Mouse (Mus musculus): ENCODE measurements around the gene Rgs6. TPM values are rescaled to one million over a fixed set of nuclear protein-coding genes. Genes with fewer than 3 reads are reported as not detected.

The Rgs6 gene
- total RNA-seq, 2 experiments from 2014 or later: 12.6 to 13.8 TPM

DNA sequence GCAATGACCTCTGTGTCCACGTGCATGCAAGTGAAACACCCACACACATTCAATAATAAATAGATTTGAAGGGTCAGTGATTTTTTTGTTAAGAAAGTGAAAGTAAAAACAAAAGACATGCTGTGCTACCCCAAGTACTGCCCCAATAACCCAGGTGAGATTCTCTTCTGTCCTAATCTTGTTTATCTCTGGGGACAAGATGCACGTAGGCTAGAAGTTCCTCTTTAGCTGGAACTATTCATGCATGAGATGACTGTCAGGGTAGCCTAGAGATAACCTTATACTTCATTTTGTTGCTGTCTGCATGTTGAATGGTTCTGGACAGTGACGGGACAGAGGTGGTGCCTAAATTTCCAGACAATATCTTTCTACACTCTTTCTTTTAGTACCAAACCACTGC, 155.9 kb downstream of the Rgs6 start:
- no peak for DNase-seq (ENCODE audit: low spot score)
- intact Hi-C loops (cut with DNase I): no loop called here

DNA sequence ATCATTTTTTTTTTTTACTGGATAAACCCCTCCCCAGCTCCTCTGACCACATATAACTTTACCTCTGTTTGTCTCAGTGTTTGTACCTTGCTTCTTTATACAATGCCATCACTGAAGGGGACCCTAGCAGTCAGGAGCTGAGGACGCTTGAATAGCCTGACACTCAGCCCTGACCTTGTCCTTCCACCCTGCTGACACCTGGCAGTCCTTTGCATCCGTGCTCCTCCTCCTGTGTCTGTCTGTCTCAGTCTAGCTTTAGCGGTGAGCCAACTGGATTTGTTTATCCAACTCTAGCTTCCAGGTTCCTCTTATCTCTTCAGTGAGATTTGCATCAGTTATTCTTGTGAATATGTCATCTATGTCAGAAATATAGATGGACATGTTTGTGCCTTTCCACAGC, 156.7 kb downstream of the Rgs6 start:
- no peak for DNase-seq (ENCODE audit: low spot score)

DNA sequence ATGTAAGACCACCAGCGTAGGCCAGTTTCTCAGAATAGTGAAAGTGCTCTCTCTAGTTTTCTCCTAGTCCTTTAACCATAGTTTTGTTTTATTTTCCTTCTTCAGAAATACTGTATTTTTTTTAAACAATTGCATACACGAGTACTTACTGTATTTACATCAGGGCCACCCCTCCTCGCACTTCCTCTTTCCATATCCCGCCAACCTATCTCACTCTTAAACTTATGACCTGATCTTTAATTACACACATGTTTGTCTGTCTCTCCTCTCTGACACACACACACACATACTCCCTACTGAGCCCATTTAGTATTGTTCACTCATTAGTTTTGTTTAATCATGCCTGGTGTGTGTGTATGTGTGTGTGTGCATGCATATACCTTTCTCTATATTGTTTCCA, 159.0 kb downstream of the Rgs6 start:
- no peak for DNase-seq (ENCODE audit: low spot score)
- intact Hi-C loops (cut with DNase I): no loop called here

More for the DNA sequence above, 156.7 kb downstream of the Rgs6 start:
- intact Hi-C loops (cut with DNase I): no loop called here

DNA sequence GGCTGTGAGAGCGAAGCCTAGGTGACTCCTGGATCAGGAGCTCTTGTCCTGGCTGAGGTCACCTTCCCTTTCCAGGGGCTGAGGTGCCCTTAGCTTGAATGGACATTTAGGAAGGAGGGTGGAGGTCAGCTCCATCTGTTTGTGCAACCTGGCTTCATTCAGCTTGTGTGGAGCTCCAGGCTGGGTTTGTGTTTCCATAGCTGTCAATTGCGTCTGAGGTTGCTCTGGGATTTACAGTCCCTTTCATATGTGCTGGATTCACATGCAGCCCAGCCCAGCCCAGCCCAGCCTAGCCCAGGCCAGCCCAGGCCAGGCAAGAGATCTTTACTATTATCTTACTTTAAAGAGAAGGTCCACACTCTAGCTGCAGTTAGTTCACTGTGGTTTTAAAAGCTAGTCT, 163.8 kb downstream of the Rgs6 start:
- DNase-seq (ENCODE audit: low spot score): no peak
- intact Hi-C loops (cut with DNase I): no loop called here

DNA sequence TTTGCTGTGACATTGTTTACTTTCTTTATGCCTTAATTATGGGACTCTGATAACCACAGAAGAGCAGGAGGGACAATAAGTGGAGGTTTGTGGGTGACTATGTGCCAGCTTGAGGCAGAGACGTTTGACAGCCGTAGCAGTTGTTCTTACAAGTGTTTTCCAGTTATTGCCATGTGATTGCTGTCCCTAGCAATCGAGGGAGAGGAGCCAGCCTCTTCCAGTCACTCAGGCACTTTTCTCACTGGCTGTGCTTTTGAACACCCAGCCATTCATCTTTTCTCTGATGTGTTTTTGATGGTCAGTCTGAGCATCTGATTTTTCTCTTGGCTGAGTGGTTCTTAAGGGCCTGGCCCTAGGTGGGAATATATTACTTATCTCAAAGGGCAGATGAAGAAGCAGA, 166.4 kb downstream of the Rgs6 start:
- no peak for DNase-seq (ENCODE audit: low spot score)
- intact Hi-C loops (cut with DNase I): no loop called here

DNA sequence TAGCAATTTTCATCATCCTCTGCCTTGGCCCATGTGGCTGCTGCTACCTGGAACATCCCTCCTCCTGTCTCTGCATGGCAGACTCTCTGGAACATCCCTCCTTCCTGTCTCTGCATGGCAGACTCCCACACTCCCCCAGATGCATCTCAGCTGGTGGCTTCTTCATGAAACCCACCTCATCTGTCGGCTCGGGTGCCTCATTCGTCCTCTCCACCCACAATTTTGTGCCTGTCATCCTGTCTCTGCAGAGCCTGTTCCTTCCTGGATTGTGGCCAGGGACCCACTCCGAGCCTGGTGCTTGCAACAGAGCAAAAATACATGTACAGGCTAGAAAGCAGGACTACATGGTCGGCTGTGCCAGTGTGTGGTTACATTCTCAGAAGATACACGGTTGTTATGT, 168.7 kb downstream of the Rgs6 start:
- intact Hi-C loops (cut with DNase I): no loop called here
- no peak for DNase-seq (ENCODE audit: low spot score)

DNA sequence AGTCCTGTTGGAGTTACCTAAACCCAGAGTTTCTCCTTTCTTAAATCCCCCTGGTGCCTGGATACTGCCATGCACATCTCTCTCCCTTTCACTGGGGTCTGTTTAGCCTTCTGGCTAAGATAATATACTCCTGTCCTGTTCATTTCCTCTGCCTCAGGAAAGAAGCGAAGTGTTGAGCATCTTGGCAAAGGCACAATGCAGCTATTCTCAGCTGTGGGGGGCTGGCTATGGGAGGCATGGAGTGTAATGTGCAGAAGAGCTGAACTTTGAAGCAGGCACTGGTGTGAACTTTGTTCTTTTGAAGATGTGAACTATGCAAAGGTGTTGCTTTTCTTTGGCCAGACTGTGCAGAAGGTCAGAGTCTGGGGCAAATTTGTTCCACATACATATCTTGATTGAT, 169.3 kb downstream of the Rgs6 start:
- no peak for DNase-seq (ENCODE audit: low spot score)
- intact Hi-C loops (cut with DNase I): no loop called here

DNA sequence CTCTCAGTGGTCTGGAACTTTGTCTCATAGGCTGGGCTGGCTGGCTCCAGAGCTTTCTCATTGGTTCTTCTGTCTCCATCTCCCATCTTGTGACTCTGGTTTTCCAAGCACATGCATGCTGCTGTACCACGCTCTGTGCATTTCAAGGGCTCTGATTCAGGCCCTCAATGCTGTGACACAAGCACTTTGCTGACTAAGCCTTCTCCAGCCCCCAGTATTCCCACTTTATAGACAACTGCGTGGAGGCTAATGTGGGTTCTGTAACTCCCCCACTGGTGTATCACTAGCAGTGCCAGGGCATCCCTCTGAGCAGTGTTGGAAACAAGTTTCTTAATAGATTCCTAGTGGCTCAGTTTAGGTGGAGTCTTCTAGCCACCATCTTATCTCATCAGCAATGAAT, 174.0 kb downstream of the Rgs6 start:
- intact Hi-C loops (cut with DNase I): no loop called here
- DNase-seq (ENCODE audit: low spot score): no peak

DNA sequence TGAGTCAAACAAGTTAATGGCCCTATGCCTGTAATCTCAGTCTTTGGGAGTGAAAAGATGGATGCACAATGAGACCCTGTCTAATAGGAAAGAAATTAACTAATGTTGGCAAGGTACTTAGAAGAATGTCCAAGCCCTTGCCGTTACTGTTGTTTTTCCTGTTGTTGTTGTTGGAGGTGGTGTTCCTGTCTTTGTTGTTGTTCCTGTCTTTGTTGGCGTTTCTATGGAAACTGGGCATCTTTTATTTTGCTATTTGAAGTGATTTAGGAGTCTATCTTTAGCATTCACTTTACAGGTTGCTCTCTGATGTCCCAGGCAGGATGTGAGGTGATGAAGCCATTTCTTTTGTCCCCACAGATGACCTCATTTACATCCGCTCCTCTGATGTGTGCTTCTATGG, 180.6 kb downstream of the Rgs6 start:
- intact Hi-C loops (cut with DNase I): no loop called here
- DNase-seq (ENCODE audit: low spot score): no peak

DNA sequence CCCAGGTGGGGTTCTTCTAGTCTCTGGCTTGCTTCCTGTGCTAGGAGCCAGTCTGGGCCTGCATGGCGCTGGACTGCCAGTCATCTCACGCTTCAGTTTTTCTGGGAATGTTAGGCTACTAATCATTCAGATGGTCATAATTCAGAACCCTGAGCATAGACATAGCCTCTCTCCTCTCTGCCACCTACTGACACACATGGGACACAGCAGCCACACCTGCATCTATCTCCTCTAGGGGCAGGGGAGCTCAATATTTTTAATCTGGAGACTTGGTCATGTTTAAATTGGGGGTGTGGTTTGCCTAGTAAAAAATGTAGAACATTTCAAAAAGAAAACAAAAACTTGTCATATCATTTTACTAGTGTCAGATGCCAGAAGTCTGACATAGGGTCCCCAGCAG, 184.1 kb downstream of the Rgs6 start:
- intact Hi-C loops (cut with DNase I): no loop called here
- DNase-seq (ENCODE audit: low spot score): no peak

DNA sequence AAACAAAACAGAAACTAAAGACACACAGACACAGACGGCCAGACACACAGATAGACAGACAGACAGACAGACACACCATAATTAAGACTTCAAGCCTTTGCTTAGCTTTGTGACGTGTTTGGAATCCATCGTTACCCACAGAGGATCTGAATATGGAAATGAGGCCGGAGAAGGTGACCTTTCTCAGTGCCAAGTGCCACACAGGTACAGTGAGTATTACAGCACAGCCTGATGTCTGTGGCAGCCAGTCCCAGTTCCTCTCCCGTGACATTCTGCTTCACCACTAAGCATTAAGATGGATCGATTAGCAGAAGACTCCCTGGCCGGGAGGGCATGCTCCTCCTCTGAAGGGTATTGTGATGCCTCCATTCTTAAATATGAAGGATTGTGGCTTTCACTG, 186.5 kb downstream of the Rgs6 start:
- intact Hi-C loops (cut with DNase I): no loop called here

DNA sequence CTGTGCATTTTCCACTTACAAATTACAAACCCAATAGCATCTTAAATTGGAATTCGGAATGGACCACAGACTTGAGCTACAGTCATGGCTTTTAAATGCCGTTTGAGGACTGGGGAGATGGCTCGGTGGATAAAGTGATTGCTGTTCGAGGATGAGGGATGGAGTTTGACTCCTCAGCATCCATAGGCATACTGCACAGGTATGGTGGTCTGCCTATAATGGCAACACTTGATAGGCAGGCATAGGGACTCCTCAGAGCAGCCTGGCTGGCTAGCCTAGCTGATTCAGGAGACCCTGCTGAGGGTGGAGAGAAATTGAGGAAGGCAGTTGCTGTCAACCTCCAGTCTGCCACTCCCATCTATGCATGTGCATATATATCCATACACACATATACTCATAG, 188.6 kb downstream of the Rgs6 start:
- intact Hi-C loops (cut with DNase I): no loop called here
- no peak for DNase-seq (ENCODE audit: low spot score)

More for the DNA sequence above, 186.5 kb downstream of the Rgs6 start:
- no peak for DNase-seq (ENCODE audit: low spot score)

DNA sequence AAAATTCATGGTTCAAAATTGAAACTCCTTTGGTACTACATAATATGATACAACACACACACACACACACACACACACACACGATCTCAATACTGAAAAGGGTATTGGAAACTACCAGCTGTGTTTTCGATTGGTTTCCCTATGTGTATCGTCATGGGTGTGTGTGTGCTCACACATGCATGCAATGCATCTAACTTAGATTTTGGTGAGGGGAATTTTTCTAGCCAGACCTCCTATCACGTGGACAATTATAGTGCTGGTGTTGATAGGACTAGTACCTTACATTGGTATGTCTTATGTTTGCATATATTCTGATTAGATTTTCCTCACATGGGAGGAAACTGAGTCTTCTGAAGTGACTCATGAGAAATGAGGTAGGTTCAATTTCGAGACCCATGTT, 192.8 kb downstream of the Rgs6 start:
- intact Hi-C loops (cut with DNase I): no loop called here

DNA sequence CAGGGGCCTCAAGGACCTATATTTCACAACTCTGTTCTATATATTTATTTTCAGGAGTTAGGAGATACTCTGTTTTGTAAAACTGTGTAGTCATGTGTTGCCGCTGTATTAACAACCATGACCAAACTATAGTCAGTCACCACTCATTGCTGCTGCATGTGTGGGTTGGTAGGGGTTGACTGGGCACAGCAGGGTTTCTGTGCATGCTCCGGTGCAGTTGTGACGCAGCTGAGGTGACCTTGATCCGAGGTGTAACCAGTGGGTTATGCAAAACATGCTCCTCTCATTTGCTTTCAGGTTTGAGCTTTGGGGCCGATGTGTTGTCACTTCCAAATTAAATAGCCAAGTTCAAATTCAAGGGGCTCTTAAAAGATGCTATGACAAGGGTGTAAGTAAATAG, 193.3 kb downstream of the Rgs6 start:
- intact Hi-C loops (cut with DNase I): no loop called here
- no peak for DNase-seq (ENCODE audit: low spot score)

More for the DNA sequence above, 192.8 kb downstream of the Rgs6 start:
- no peak for DNase-seq (ENCODE audit: low spot score)

DNA sequence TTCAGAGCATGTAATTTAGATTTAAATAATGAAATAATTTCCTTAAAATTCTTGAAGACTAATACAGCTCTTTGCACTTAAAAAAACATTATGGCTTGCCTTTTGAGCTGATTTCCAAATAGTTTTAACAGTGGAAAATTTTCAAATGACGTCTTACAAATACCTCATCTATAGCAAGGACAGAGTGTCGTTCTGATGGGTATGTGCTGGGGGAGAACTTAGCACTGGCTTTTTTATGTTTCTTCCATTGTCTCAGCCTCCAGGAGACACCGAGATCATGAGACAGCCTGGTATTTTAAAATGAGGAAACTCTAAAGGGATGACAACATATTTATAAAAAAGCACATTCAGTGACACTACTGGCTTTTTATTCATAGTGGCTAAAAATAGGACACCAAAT, 204.0 kb downstream of the Rgs6 start:
- DNase-seq (ENCODE audit: low spot score): no peak
- intact Hi-C loops (cut with DNase I): no loop called here

DNA sequence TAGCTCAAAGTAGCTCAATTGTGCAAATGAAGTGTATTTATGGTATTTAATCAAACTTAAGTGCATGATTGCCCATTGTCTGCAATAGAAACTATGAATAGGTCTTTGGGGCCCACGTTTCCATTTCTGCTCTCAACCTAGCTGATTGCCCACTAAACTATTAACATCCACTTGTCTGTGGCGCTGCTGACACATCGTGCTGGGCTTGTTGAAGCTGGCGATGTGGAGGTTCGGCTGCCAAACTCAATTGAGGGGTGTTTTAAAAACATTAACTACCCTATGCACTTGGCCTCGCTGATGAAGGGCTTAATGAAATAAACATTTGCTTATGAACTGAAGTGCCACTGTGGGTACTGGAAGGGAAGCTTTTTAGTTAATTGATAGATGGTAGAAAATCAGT, 211.8 kb downstream of the Rgs6 start:
- no peak for DNase-seq (ENCODE audit: low spot score)
- intact Hi-C loops (cut with DNase I): no loop called here

DNA sequence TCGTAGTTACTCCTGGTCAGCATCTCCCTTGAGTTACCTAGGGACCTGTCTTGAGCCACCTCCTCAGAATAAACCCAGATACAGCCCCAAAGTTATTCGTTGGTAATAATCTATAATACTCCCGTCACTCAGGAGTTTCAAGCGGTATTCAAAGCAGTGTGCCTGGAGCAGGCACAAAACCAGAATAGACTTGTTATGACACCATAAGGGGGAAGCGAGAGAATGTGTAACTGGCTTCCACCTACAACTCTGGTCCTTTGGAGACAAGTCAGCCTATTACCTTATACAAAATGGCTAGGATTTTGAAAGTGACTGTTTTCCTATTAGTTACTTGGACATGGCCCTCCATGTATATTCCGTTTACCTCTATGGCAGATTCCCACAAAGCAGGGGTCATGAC, 213.6 kb downstream of the Rgs6 start:
- intact Hi-C loops (cut with DNase I): no loop called here
- DNase-seq (ENCODE audit: low spot score): no peak

DNA sequence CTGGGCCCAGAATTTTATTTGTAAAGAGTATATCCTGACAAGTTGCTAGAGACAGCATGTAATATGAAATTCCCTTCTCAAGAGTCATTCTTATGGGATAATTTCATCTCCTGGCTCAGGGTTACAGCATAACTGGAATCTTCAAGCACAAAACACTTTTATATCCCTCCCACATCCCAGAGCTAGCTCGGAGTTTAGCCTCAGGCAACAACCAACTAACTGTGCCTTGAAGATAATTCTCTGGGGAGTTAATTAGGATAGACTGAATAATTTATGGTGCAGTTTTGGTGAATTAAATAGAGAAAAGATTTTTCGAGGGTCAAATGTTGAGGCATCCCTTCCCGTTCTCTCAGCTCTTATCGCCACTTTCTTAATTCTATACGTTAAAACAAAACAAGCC, 214.6 kb downstream of the Rgs6 start:
- intact Hi-C loops (cut with DNase I): no loop called here
- DNase-seq (ENCODE audit: low spot score): no peak

DNA sequence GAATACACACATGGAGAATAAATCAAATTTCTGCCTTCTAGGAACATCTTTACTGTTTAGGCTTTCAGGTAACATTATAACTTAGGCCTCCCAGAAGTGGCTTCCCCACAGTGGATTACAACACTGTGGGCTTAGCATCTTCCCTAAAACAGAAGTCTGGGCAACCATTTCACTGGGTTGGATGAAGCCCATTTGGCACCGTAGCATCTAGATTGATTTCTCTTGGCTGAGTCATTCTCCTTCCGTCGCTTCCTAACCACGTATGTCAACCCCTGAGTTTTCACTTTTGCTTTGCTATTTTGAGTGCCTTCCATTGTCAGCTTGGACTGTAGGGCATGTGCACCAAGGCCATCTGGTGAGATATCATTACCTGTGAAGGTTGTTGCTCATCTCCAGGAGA, 217.1 kb downstream of the Rgs6 start:
- no peak for DNase-seq (ENCODE audit: low spot score)
- intact Hi-C loops (cut with DNase I): no loop called here

DNA sequence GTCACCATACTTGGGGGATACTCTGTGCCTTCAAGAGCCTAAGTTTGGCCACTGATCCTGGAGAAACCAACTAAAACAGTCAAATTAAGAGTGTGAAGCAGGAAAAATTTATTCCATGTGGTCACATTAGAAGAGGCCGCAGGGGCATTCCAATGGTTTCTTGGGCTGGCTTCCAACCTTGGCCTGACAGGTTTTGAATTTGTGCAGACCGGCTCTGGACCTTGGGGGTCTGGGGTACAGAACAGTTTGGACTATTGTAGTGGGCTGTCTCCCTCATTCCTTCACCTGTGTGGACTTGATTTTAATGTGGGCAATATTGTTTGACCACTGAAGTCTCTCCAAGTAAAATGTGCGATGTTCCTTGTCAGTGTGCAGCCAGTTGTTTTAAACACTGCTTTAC, 222.5 kb downstream of the Rgs6 start:
- intact Hi-C loops (cut with DNase I): no loop called here
- DNase-seq (ENCODE audit: low spot score): no peak

DNA sequence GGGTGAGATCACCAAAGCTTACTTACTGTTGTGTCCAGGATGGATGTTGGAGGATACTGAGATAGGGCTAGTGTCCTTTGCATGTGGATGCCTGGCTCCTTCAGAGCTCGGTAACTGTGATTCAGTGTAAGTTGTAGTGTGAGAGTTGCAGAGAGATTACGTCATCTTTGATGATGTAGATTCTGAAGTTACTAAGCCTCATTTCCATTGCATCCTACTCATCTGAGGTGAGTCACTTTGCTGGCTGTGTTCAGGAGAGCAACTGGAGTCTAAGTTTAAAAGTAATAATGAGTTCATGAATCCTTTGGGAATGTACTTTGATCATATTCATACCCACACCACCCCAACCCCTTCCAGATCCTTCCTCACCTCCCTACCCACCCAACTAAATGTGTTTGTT, 227.9 kb downstream of the Rgs6 start:
- no peak for DNase-seq (ENCODE audit: low spot score)
- intact Hi-C loops (cut with DNase I): no loop called here

DNA sequence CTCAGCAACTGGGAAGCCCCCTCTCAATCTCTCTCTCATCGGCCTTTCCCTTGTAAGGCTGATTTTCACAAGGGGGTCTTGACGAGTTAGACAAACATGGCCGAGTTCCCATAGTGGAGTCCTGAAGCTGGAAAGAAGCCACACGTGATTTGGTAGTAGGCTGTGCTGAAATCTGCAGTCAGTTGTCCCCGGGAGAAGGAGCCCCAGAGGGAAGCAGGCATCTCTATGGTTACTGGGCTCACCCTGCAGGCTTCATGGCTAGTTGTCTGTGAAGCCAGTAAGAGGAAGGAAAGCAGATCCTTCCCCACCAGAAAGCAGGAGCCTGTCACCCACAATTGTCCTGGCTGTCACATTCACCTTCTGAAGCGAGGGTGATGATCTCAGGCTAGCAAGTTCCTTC, 231.2 kb downstream of the Rgs6 start:
- intact Hi-C loops (cut with DNase I): no loop called here
- DNase-seq (ENCODE audit: low spot score): no peak

DNA sequence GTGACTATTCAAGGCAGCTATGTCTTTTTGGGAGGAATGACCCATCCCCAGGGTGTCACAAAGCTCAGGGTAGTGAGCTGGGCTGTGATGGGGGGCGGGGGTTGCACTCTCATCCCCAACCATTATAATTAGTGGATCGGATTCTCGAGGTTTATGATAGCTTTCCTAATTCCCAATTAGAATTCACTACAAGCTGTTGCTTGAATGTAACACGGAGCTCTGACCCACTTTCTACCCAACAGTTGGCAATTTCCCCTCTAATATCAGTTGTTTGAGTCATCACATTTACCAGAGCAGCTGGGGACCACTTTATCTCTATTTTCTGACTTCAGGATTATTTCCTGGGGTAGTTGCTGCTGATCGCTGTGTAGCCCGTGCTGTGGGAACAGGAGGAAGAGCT, 231.9 kb downstream of the Rgs6 start:
- DNase-seq (ENCODE audit: low spot score): no peak
- intact Hi-C loops (cut with DNase I): no loop called here

All from heart, postnatal 25 days (tissue).